Mouse (Mus musculus): ENCODE results near the gene Tmem56.

GRCm38 (mm10) chr3:121267283-121267682, 15.6 kb downstream of the Tmem56 start:
- TF ChIP-seq MAFK (IDR thresholded peaks at IDR 0.05; ENCODE audit: insufficient read depth, low read depth, low read length) = no peak
- no peak for TF ChIP-seq ZC3H11A (IDR thresholded peaks at IDR 0.05; ENCODE audit: borderline replicate concordance, low read depth, low read length)
- no peak for TF ChIP-seq CHD2 (IDR thresholded peaks at IDR 0.05; ENCODE audit: low read depth, low read length)

Data from ES-E14 (cell line).